Mouse (Mus musculus) heart, postnatal 0 days (tissue): Measurements from ENCODE around the gene Naa25.

ENCODE experiments used
- CTCF ChIP-seq: IDR thresholded peaks from 2 replicates; pipeline ENCODE4 v1.5.1; 2016; ENCODE audit warnings: antibody characterized with exemption, control low read depth, low read depth
- EP300 ChIP-seq: IDR thresholded peaks from 2 replicates; pipeline ENCODE4 v1.6.1; 2016; ENCODE audit warnings: antibody characterized with exemption, low read depth

DNA sequence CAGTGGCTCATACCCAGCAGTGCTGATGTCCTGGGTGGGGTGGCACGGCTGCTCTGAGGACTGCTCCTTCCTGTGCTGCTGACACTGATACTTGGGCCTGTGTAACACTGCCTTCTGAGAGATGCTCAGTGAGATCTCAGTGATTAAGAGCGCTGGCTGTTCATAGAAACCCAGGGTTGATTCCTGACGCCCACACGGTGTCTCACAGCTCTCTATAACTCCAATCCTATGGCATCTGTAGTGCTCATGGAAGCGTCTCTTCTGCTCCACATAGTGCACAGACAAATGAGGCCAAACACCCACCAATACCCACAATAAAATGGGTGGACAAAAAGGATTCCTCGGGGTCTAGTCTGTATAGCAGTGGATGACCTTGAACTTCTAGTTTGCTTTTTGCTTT lies 25.1 kb downstream of the Naa25 start:
- no peak for TF ChIP-seq EP300
- no peak for TF ChIP-seq CTCF
